Mouse (Mus musculus) heart, postnatal 36 days (tissue): ENCODE measurements around the gene Muc2. TPM values are rescaled to one million over a fixed set of nuclear protein-coding genes. Genes with fewer than 3 reads are reported as not detected.
"Not testable (repeated sequence)": the region's sequence is repeated elsewhere in the genome, so short reads cannot be mapped to it uniquely, and the experiment has no call there.

Experiments used
- DNase-seq, 2 experiments: peaks; one replicate each; pipeline ENCODE4 v3.0.0; 2021 to 2022
- intact Hi-C: fragments of 180-260 bp; cut with DNase I; formaldehyde crosslinking; loops from one replicate; pipeline ENCODE4 v1.15.1; 2025
- total RNA-seq, 2 experiments: library from RNA; stranded (reverse); gene quantifications; 2 replicates each; pipeline ENCODE4 v1.2.3; 2021

Gene Muc2
- not detected for total RNA-seq

DNA sequence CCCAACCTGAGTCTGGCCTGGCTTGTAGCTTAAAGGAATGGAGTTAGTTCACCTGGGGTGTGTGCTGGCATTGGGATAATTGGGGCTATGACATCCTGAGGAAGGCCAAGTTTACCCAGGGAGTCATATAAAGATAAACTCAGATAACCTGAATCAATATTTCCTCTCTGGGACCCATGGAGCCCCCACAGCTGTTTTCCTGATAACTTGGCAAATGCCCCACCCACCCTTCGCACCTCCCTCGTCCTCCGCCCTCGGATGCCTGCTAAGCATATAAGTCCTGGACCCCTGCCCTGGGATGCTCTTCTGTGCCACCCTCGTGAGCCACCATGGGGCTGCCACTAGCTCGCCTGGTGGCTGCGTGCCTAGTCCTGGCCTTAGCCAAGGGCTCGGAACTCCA, at the start of gene Muc2:
Muc2 (plus strand) TSS at position 301 of the 400 bp plus-strand sequence.
- intact Hi-C loops: no loop called here
- DNase-seq: no peak

DNA sequence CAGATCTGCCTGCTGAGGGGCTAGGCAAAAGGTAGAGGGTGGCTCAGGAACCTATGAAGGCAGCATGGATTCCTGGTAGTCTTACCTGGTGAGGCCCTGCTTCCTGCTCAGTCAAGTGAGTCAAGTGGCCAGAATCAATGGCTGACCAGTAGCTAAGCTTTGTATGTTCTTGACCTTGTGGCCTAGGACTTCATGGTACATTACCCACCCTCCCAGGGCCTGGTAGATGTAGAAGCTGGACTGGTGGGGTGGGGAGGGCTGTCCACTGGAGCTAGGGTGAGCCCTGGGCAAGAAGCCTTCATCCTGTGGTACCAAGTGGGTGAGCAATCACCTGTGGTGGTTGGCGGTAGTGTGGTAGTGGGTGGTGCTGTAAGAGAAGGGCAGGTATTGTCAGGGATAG, 47.8 kb upstream of the Muc2 start:
- intact Hi-C loops: no loop called here
- no peak for DNase-seq

DNA sequence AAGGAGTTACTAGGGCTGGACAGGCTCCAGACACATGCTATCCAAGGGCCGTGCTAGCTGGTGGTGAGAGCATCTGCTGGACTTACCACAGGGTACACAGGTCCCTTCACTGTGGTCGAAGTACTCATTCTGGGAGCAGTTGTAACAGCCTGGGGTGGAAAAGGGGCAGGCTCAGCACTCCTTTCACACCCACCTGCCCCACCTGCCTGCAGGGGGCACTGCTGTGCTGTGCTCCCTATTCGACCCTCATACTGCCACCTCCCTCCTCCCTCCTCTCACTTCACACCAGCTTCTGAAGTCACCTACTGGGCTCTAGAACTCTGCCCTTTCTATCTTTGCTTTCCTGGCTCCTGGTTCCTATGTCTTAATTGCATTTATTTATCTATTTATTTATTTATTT, 47.0 kb upstream of the Muc2 start:
- DNase-seq: peak in 1 of 2 experiments; percentile 32
- intact Hi-C loops: no loop called here

DNA sequence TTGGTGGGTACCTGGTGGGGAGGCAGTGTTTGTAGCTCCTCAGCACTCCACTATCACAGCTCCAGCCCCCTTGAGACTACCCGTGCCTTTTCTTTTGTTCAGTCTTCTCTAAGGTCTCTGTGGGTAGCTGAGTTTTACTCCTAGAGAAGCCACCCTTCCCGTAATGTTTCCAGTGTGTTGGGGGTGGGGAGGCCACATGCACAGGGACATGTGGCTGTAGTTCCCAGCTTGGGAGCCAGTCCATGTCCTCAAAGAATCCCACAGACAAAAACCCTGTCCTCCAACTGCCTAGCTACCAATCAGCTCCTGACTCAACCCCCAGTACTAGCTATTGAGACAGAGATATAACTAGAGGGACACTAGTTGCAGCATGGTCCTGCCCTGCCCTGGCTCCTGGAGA, 43.1 kb upstream of the Muc2 start:
- intact Hi-C loops: no loop called here
- no peak for DNase-seq

DNA sequence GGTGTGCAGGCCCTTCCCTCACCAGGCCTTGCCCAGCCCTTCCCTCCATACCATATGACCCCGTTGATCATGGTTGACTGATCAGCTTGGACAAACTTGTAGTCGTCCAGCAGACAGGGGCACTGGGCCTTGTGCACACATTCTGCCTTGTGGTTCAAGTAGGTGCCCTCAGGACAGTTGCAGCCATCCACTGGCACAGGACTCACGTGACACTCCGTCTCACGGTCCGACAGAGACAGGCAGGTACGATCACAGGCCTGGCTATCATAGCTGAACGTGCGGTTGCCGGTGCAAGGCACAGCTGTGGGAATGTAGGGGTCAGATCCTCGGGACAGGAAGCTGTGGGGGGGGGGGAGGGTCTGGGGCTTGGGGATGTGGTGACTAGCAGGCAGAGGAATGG, 42.3 kb upstream of the Muc2 start:
- DNase-seq: no peak
- intact Hi-C loops: no loop called here

DNA sequence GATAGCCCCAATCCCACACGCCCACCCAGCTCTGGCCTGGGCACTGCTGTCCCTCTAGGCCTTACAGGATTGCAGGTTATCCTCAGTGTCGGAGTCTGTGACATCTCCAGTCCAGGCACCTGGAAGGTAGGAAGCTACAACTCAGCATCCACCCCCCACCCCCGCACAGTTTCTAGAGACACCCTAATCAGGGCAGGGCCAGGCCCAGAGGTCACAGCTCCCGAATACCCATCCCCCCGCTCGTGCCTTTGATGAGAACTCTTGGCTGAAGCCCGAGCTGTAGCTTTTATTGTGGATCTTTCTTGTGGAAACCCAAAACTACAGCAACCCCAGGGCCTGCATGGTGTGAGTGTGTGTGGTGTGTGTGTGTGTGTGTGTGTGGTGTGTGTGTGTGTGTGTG, 37.9 kb upstream of the Muc2 start:
- intact Hi-C loops: no loop called here
- no peak for DNase-seq

DNA sequence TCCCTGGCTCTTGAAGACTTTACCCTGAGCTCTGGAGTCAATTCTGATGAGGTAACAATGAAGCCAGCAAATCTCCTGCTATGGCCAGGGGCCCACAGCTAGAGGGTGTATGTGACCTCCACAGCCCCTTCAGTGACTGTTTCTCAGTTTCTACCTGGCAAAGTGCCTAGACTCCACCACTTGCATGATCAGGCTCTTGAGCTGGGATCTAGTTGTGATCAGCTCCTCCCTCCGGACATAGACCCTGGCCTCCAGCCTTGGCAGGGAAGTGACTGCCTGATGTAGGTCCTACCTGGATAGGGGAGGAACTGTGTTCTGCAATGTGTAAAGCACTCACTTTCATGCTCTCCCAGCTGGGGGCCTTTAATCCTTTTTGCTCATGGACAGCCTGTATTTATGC, 29.8 kb upstream of the Muc2 start:
- intact Hi-C loops: no loop called here
- DNase-seq: no peak

DNA sequence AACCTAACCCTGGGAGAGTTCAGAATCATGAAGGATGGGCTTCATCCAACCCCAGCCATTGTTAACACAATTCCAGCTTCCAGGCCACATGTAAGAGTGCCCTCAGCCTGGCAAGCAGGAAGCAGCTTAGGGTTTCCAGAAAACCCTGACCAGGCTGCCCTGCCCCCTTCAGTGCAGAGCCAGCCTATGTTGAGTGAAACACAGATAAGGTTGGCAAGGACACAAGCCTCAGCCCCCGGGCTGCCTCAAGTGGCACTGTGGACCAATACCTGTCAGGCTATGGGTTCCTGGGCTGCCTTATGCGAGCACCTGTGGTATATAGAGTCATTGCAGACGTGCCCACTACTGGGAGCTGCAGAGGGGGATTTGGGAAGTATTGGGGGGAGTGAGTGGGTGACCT, 28.7 kb upstream of the Muc2 start:
- DNase-seq: no peak
- intact Hi-C loops: no loop called here

DNA sequence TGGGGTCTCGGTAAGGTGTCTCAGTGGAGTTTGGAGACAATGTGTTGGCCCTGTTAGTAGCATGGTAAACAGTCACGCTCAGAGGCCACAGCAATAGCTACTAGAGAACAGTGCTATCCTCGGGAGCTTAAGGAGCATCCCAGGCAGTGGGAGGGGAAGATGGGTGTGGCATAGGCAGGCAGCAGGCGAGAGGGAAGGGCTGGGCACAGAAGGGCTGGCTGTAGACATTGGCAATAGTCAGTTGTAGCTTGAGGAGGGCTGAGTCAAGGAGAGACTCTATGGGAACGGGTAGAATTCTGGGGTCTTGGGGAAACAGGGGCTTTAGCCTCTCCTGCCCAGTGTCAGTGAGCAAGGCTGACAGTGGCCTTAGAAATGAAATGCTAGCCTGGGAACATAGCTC, 27.9 kb upstream of the Muc2 start:
- no peak for DNase-seq
- intact Hi-C loops: no loop called here

DNA sequence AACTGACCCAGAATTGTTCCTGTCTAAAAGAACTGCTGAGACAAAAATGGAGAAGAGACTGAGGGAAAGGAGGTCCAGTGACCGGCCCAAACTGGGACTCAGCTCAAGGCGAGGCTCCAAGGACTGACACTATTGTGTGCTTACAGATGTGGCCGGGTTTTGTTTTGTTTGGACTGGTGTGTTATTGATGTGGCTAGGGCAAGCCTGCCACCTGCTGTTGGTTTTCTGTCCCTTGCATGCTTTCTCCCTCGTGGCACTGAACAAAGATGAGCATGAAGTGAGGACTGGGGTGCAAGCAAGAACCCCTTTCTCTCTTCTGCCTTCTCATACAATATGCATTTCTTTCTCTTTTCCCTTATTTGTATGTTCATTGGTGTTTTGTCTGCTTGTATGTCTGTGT, 23.9 kb upstream of the Muc2 start:
- peak; percentile 35 to 47 for DNase-seq
- intact Hi-C loops: loop anchor here (1.0 to 5.0 kb wide), 2 partner anchors 139 to 186 kb away; no protein-coding TSS in a partner anchor

DNA sequence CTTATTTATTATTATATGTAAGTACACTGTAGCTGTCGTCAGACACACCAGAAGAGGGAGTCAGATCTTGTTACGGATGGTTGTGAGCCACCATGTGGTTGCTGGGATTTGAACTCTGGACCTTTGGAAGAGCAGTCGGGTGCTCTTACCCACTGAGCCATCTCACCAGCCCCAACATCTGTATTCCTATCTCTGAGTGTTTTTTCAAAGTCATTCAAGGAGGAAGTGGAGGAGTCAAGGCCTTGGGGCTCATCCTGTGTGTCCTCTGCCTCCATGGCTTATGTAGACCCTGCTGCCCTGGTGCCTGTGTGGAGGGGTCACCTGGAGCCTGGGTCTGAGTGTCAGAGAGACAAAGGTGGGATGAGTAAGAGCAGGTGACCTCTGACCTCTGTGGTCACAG, 21.0 kb upstream of the Muc2 start:
- not testable (repeated sequence) for DNase-seq
- intact Hi-C loops: loop anchor here (5.0 kb wide), 1 partner anchor 142 kb away; no protein-coding TSS in a partner anchor

DNA sequence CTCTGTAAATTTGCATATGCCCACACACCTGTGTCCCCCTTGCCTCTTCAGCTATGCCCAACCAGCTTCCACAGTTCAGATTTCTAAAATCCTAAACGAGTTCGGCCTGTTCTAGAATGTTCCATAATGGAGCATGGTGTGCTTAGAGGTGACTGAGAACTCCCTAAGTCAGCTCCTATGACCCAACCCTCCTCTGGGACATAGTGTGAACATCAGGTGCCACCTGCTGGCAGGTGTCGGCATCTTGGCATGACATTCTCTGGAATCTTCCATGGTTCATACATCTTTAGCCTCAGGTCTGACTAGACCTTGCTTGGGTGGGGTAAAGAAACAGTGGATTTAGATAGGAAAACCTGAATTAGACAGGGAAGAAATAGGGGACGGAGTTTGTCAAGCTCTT, 19.1 kb upstream of the Muc2 start:
- intact Hi-C loops: no loop called here
- DNase-seq: peak in 1 of 2 experiments; percentile 22

DNA sequence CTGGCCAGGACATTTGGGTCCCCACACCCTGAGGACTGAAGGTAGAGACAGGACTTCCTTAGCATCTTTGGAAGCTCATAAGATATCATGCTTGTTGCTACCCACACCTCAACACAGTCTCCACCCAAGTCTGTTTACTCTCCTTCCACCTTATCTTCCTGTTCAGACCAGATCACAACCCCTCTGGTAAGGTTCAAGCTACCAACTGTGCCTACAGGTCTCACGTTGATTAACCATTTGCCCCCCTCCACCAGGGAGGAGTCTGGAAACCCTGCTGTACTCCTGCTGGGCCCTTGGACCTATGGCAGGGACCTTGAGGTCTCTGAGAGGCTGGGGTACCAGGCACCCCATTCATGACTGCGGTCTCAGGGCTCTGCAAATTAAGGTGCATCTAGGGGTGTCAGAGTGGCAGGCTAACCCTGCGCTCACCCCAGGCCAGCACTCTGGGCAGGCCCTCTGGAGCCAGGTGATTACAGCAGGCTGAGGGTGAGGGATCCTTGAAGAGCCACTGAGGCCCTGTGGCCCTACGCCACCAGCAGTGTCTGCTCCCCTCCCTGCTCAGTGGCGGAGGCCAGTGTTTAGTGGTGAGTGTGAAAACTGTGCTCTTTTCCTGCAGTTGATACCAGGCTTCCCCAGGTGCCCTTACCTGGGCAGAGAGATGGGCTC, 18.4 kb upstream of the Muc2 start:
- no peak for DNase-seq
- intact Hi-C loops: no loop called here

DNA sequence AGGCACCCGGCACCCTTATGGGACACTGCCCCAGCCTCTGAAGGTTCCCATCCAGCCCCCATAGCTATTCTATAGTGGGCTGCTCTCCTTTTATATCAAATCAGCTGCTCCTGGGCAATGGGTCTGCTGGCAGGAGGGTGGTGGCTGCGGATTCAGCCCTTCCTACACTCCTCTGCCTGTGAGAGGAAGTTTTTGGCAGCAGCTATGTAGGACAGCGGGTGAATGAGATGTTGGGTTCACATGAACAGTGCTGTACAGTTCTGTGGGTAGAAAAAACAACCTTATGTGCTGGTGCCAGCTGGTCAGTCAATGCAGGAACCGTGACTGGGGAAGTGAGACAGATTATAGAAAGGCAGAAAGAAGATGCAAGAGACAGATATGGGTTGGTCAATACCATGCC, 11.2 kb upstream of the Muc2 start:
- no peak for DNase-seq
- intact Hi-C loops: no loop called here

DNA sequence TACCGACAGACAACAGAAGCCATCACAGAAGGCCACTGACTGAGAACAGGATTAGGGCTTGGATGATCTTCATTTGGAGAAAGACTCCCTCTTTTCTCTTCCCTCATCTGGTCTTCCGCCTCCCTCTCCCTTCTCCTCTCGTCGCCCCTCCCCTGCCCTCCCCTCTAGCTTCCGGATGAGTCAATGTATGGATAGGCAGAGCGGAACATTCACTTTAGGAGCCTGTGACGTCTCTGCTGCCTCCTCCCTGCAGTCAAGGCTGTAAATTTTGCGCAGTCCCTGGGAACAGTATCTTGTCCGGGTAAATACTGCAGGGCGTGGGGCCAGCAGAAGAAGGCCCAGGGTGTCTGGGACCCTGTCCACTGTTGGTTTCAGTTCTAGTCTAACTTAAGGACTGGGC, 2.8 kb upstream of the Muc2 start:
- intact Hi-C loops: no loop called here
- no peak for DNase-seq

DNA sequence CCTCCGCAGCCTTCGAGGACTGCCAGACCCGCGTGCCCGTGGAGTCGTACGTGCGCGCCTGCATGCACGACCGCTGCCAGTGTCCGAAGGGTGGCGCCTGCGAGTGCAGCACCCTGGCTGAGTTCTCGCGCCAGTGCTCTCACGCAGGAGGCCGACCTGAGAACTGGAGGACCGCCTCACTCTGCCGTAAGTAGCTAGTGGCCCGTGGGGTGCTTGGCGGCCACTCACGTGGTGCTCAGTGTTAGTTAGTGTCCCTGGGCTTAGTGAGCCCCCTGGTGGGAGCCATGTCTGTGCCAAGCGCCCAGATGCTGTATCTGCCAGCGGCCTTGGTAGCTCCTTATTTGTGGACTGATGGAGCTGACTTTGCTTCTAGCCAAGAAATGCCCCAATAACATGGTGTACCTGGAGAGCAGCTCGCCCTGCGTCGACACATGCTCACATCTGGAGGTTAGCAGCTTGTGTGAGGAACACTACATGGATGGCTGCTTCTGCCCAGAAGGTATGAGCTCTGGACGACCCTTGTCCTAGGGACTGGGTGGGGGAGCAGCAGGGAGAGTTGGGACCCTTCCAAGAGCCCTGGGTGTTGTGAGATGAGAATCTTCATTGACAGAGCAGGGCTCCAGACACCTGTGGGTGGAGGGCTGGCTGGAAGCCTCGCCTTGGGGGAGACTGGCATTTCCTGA, 3.6 kb downstream of the Muc2 start:
- no peak for DNase-seq
- intact Hi-C loops: no loop called here

DNA sequence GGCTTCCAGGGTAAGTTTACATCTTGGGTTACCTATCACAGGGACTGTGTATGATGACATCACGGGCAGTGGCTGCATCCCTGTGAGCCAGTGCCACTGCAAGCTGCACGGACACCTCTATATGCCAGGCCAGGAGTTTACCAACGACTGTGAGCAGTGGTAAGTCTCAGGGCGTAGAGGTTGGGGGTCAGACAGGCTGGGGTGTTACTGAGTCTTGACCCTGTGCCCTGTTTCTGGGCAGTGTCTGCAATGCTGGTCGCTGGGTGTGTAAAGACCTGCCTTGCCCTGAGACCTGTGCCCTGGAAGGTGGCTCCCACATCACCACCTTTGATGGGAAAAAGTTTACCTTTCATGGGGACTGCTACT, 4.1 kb downstream of the Muc2 start:
- DNase-seq: no peak
- intact Hi-C loops: no loop called here

DNA sequence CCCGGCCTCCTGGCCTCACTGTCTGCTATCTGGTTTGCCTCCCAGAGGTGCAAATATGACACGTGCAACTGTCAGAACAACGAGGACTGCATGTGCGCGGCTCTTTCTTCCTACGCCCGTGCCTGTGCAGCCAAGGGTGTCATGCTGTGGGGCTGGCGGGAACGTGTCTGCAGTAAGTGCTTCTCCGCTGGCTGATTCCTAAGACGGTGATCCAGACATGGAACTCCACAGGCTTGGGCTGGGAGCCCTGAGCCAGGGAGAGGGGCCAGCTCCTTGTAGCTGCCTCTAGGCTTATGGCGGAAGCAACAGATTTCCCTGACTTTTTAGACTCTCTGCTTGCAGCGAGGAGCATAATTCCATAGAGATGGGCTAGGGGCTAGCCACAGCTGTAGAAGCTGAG, 6.4 kb downstream of the Muc2 start:
- intact Hi-C loops: no loop called here
- no peak for DNase-seq

DNA sequence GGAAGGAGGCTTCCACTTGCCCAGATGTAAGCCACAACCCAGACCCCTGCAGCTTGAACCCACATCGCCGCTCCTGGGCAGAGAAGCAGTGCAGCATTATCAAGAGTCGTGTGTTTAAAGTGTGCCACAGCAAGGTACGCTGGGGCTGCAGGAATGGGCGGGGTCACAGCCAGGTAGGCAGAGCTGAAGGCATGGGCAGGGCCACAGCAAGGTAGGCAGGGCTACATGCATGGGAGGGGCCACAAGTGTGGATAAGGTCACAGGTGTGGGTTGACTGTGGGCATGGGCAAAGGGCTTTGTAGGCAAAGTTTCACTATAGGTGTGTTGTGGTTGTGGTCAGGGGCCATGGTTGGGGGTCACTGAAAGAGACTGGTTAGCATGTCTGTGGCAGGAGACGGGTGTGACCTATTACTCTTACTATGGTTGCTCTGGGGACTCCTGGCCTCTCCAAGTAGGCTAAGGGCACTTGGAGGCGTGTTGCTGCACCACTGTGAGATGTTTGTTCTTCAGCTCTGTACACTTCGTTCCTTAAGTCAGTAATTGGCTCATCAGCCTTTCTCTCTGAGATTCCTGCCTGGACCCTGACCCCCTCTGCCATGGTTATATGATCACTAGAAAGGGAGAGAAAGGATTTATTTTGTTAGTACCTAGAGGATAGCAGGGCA, 9.5 kb downstream of the Muc2 start:
- intact Hi-C loops: no loop called here
- DNase-seq: no peak

DNA sequence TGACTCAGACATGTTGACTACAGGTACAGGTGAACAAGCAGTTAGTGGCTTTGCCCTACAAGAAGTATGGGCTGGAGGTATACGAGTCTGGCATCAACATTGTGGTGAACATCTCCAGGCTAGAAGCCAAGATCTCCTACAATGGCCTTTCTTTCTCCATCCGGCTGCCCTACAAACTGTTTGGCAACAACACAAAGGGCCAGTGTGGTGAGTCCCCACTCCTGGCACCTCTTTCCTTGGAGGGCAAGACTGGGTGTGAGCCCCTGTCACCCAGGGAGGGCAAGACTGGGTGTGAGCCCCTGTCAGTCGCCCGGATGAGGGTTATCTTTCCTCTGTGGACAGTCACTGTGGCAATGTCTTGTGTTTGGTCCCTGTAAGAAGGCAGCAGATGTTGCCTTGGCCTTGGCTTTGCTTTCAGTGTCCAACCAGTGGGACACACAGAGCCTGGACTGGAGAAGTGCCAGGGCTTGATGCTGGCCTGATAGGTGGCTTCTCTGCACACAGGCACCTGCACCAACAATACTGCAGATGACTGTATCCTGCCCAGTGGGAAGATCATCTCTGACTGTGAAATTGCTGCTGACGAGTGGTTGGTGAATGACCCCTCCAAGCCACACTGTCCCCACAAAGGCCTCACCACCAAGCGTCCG, 57.4 kb downstream of the Muc2 start:
- intact Hi-C loops: no loop called here
- no peak for DNase-seq

DNA sequence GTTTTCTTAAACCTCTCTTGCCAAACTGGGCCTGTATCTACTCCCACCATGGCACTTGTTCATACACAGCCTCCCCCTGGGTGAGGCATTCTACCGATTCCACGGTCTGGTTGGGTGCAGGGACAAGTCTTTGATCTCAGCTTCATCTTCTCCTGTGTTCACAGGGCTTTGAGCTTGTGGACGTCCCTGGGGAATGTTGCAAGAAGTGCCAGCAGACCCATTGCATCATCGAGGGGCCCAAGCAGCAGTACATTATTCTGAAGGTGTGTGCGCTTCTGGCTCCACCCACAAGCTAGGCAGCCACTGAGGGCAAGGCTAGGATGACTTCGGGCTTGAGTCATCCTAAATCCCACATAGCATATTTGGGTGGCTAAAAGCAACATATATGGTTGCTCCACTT, 62.4 kb downstream of the Muc2 start:
- intact Hi-C loops: no loop called here
- no peak for DNase-seq

DNA sequence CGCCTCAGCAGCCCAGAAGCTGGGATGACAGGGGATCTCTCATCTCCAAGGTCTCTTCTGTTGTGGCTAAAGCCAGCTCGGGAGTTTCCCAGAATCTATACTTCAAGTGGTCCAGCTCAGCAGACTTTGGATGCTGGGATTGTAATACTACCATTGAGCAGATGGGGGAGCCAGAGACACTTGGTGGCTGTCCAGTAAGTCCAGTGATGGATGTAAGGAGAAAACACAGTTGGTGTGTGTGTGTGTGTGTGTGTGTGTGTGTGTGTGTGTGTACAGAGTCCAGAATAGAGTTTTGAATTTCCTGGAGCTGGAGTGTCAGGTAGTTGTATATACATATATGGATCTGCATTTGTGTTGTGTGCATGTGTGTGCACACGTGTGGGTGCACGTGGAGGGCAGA, 65.7 kb downstream of the Muc2 start:
- peak; percentile 52 to 60 for DNase-seq
- intact Hi-C loops: loop anchor here (1.0 kb wide), 1 partner anchor 169 kb away; no protein-coding TSS in a partner anchor
